Mouse (Mus musculus) forebrain, embryonic 10.5 days (tissue): ENCODE measurements around the gene Slc38a1. TPM values are rescaled to one million over a fixed set of nuclear protein-coding genes. Genes with fewer than 3 reads are reported as not detected.

Source experiments
- DNase-seq: peaks from one replicate; pipeline ENCODE4 v3.0.0-alpha.2; 2017; ENCODE audit warnings: low spot score; ENCODE audit errors: extremely low spot score
- H3K27ac ChIP-seq: fragments of 300-500 bp; sonication (generic); 2 replicates; pipeline ENCODE4 v1.5.1; 2016; ENCODE audit warnings: mild to moderate bottlenecking
- H3K27me3 ChIP-seq: fragments of 300-500 bp; sonication (generic); 2 replicates; pipeline ENCODE4 v1.6.1; 2016; ENCODE audit warnings: mild to moderate bottlenecking; ENCODE audit not compliant: poor library complexity, severe bottlenecking
- H3K36me3 ChIP-seq: fragments of 300-500 bp; sonication (generic); replicated peaks from 2 replicates; pipeline ENCODE4 v1.6.1; 2016; ENCODE audit warnings: mild to moderate bottlenecking, moderate library complexity
- H3K4me1 ChIP-seq: fragments of 300-500 bp; sonication (generic); 2 replicates; pipeline ENCODE4 v1.6.1; 2016
- H3K4me3 ChIP-seq: fragments of 300-500 bp; sonication (generic); 2 replicates; pipeline ENCODE4 v1.5.1; 2016; ENCODE audit warnings: mild to moderate bottlenecking, moderate library complexity
- H3K9me3 ChIP-seq: fragments of 300-500 bp; sonication (generic); 2 replicates; pipeline ENCODE4 v1.6.1; 2016; ENCODE audit warnings: mild to moderate bottlenecking, moderate library complexity
- WGBS: fragments of 180-500 bp; shearing (Covaris S2); methylation state at CpG from one replicate; pipeline ENCODE4 v1.1.7; 2016; 5-methylcytosine and 5-hydroxymethylcytosine counted together
- polyA plus RNA-seq: library from polyadenylated mRNA; unstranded; fragments of >200 nt; fragmentation: Nextera tagmentation; extraction: Ambion mirVana; gene quantifications from 2 replicates; pipeline ENCODE4 v1.2.1, GENCODE M21; 2016

Slc38a1 gene
- polyA plus RNA-seq, 1 experiment from 2014 or later, result 138 TPM

- Histone ChIP-seq H3K27ac (peak overlapping the region; percentile 49), H3K4me3 (no peak overlapping the region), H3K27me3 (no peaks in the 10 kb centered on the region), H3K9me3 (no peaks in the 10 kb centered on the region), H3K4me1 (peaks cover 11% of the 10 kb centered on the region), H3K36me3 (no peaks in the 10 kb centered on the region)
- 61% methylated on average over 9 of the region's 9 CpGs for WGBS
- no peak for DNase-seq
These were observed 118.4 kb downstream of the Slc38a1 start for GRCm38 (mm10) chr15:96524239-96524738.

Other genes starting within 250 kb of the Slc38a1 start
- gene Scaf11, start 182.1 kb downstream of the Slc38a1 start, polyA plus RNA-seq, result 105 and 106 TPM in 2 replicates
- 151 and 159 TPM in 2 replicates for gene Slc38a2, start 56.8 kb upstream of the Slc38a1 start, polyA plus RNA-seq